Mouse (Mus musculus) lung, postnatal 0 days (tissue): ENCODE data around the gene Cers5. TPM values are rescaled to one million over a fixed set of nuclear protein-coding genes. Genes with fewer than 3 reads are reported as not detected.

Experiments used
- ATAC-seq: fragments of 200-750 bp; cut with Nextera tagmentation; 2 replicates; pipeline ENCODE4 v1.8.0; 2017; ENCODE audit warnings: moderate library complexity
- DNase-seq: peaks from one replicate; pipeline ENCODE4 v3.0.0-alpha.2; 2016; ENCODE audit warnings: low spot score
- H3K27ac ChIP-seq: fragments of 300-500 bp; sonication (generic); 2 replicates; pipeline ENCODE4 v1.5.1; 2014; ENCODE audit warnings: antibody characterized with exemption, mild to moderate bottlenecking, low read length, mixed read lengths
- H3K27me3 ChIP-seq: fragments of 300-500 bp; sonication (generic); replicated peaks from 2 replicates; pipeline ENCODE4 v1.6.1; 2014; ENCODE audit warnings: low read length, mixed read lengths; ENCODE audit not compliant: insufficient read depth
- H3K36me3 ChIP-seq: fragments of 300-500 bp; sonication (generic); 2 replicates; pipeline ENCODE4 v1.6.1; 2014; ENCODE audit warnings: low read length, mixed read lengths; ENCODE audit not compliant: insufficient read depth
- H3K4me1 ChIP-seq: fragments of 300-500 bp; sonication (generic); 2 replicates; pipeline ENCODE4 v1.6.1; 2014; ENCODE audit warnings: antibody characterized with exemption, low read depth, low read length, mixed read lengths; ENCODE audit not compliant: insufficient read depth
- H3K4me2 ChIP-seq: fragments of 300-500 bp; sonication (generic); replicated peaks from 2 replicates; pipeline ENCODE4 v1.6.1; 2014; ENCODE audit warnings: low read depth, mild to moderate bottlenecking, low read length, moderate library complexity, mixed read lengths
- H3K4me3 ChIP-seq: fragments of 300-500 bp; sonication (generic); 2 replicates; pipeline ENCODE4 v1.5.1; 2014; ENCODE audit warnings: low read depth, low read length
- H3K9ac ChIP-seq: fragments of 300-500 bp; sonication (generic); replicated peaks from 2 replicates; pipeline ENCODE4 v1.6.1; 2014; ENCODE audit warnings: low read depth, mild to moderate bottlenecking
- H3K9me3 ChIP-seq: fragments of 300-500 bp; sonication (generic); 2 replicates; pipeline ENCODE4 v1.6.1; 2016; ENCODE audit warnings: low read length, mixed read lengths
- CTCF ChIP-seq: IDR thresholded peaks from 2 replicates; pipeline ENCODE4 v1.5.1; 2016; ENCODE audit warnings: antibody characterized with exemption, mild to moderate bottlenecking
- EP300 ChIP-seq: IDR thresholded peaks from 2 replicates; pipeline ENCODE4 v1.6.1; 2016; ENCODE audit warnings: antibody characterized with exemption, mild to moderate bottlenecking, control low read depth
- WGBS: fragments of 180-500 bp; shearing (Covaris S2); extraction: QIAGEN DNeasy Blood & Tissue Kit; methylation state at CpG from one replicate; pipeline ENCODE4 v1.1.7; 2014; 5-methylcytosine and 5-hydroxymethylcytosine counted together
- polyA plus RNA-seq: library from polyadenylated mRNA; unstranded; fragments of >200 nt; fragmentation: Nextera tagmentation; extraction: Ambion mirVana; gene quantifications from 2 replicates; pipeline ENCODE4 v1.2.1, GENCODE M21; 2015

Cers5 gene
- polyA plus RNA-seq, 1 experiment from 2014 or later = 67.1 TPM

DNA sequence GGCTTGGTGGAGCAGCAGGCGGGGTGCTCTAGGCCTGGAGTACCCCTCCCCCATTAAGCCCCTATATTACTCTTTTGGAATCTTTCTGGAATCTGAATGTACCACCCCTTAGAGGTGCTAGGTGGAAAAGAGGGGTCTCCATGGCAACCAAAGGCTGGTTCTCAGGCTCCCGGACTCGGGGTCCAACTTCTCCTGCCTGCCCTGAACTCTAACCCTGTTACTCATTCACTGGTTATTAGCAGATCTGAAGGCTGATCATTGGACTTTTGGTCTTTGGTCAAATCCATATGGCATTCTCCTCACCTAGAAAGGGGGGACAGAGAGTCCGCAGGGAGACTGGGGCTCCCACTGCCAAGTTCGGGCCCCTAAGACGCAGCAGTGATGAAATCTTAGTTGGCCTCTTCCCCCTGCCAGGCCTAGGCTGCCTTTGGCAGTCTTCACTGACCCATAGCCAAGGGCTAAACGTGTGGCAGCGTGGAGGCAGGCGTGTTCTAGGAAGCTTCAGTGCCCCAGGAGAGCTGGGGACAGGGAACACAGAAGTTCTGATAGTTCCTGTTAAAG lies 54.1 kb downstream of the Cers5 start:
- Histone ChIP-seq H3K4me1 (no peaks in the 10 kb centered on the region), H3K27ac (no peak overlapping the region), H3K4me2 (no peak overlapping the region), H3K9ac (no peak overlapping the region), H3K4me3 (no peak overlapping the region), H3K36me3 (no peaks in the 10 kb centered on the region), H3K9me3 (no peaks in the 10 kb centered on the region), H3K27me3 (no peaks in the 10 kb centered on the region)
- DNase-seq (no peak), ATAC-seq (no peak)
- 78% methylated on average over 9 of the region's 9 CpGs for WGBS
- TF ChIP-seq CTCF (no peak), EP300 (no peak)

DNA sequence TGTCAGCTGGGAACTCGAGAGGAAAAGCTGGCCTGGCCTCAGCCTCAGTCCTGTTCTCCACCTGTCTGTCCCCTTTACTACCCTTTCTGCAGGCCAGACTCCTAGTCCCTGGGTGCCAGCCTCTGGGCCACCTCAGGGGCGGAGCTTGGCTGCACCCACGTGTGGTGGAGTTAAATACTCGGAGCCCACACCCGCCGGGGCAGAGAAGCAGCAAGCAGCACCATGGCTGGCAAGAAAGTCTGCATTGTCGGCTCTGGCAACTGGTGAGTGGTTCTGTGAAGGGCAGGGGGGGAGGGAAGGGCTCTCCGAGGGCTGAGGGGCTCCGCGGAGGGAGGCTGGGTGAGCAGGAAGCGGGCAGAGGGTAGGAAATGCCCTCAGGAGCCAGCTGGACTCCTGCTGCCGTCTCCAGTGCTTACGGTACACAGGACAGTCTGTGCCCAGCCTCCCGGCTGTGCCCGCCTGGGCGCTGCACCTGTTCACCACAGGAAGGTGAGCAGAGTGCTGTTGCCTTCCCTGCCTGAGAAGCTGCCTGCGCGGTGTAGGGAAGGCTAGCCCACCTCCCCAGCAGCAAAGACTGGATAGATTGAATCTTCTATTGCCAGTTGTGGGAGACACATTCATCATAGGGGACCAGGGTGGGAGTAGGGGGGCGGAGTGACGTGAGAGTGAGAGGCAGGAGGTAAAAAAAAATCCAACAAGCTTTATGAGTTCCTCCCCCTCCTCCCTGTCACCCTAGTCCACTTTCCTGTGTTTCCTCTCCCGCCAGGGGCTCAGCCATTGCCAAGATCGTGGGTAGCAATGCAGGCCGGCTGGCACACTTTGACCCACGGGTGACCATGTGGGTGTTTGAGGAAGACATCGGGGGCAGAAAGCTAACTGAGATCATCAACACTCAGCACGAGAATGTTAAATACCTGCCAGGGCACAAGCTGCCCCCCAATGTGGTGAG lies 55.0 kb downstream of the Cers5 start, which contains the start of gene Gpd1:
Gene Gpd1, plus strand, starts transcription at position 130 of the 949 bp plus-strand sequence.
- peak; percentile 69 for ATAC-seq
- H3K9ac ChIP-seq = no peak within 1 kb of the TSS
- H3K4me1 ChIP-seq = no peaks in the 10 kb centered on the region

DNA sequence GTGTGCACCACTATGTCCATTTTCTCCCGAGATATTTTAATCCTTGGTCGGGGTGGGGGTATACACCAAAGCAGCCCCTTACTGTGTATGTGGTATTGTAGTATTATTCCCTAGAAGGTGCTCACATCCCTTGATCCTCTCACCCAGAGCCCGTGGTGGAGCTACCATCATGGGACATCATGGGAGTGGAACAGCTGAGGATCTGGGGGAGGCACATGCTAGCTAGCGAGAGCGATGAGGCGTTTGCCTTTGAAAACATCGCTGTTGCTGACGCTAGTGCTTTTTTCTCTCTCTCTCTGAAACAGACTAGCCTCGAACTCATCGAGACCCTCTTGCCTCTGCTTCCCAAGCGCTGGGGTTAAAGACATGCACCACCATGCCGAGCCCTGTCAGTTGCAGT lies 55.9 kb downstream of the Cers5 start:
- ATAC-seq (no peak), DNase-seq (no peak)
- H3K27me3 ChIP-seq = no peaks in the 10 kb centered on the region
- H3K27ac ChIP-seq = no peak overlapping the region
- no peaks in the 10 kb centered on the region for H3K4me1 ChIP-seq
- TF ChIP-seq CTCF = no peak
- no peak for TF ChIP-seq EP300
- H3K36me3 ChIP-seq = 0 out of 2 replicates have a peak, but pooled peaks cover 5% of the 10 kb centered on the region
- no peak overlapping the region for H3K4me3 ChIP-seq
- H3K9me3 ChIP-seq = no peaks in the 10 kb centered on the region
- H3K9ac ChIP-seq = no peak overlapping the region
- no peak overlapping the region for H3K4me2 ChIP-seq
- WGBS = 88% methylated on average over 11 of the region's 12 CpGs

More for the DNA sequence above, 55.0 kb downstream of the Cers5 start, which contains the start of gene Gpd1:
- peak; percentile 47 for DNase-seq
- Histone ChIP-seq H3K27ac (peak within 1 kb of the TSS; percentile 26), H3K4me3 (0 out of 2 replicates have a peak within 1 kb of the TSS, but pooled peaks have one; percentile 3), H3K36me3 (no peaks in the 10 kb centered on the region), H3K4me2 (peak within 1 kb of the TSS; percentile 45), H3K9me3 (no peaks in the 10 kb centered on the region), H3K27me3 (no peaks in the 10 kb centered on the region)
- TF ChIP-seq EP300 (no peak), CTCF (no peak)
- WGBS = 47% methylated on average over 23 of the region's 26 CpGs

DNA sequence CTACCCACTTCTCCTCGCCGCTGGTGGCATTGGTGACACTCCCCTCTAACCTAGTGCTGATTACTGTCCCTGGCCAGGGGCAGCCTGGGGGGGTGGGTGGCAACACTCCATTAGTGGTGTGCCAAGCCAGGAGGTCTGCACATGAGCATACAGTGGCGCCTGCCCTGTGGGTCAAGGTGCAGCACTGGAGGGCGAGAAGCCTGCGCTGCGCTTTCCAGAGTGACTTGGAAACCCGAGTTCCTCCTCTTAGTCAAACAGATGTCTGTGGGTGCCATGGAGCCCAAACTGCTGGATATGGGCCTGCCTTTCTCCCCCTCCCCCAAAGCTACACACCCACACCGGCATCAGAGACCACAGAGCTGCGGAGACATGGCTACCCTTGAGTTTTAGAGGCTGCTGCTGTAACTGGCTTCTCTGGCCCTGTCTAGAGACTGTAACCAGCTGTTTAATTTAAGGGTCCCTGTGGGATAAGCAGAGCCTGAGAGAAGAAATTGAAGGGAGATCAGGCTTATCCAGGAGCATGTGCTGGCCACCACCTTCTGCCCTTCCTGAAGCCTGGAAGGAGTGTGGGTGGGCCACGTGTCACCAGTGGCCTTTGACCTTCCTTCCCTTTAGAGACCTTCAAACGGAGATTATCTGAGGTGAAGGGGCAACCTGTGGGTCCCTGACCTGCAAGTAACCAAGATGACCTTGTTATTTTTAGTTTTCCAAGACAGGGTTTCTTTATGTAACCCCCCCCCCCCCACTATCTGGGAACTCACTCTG lies 56.5 kb downstream of the Cers5 start:
- TF ChIP-seq CTCF (no peak), EP300 (no peak)
- Histone ChIP-seq H3K27me3 (no peaks in the 10 kb centered on the region), H3K4me1 (no peaks in the 10 kb centered on the region), H3K36me3 (peaks cover 11% of the 10 kb centered on the region), H3K9me3 (no peaks in the 10 kb centered on the region), H3K27ac (no peak overlapping the region), H3K4me2 (no peak overlapping the region), H3K9ac (no peak overlapping the region), H3K4me3 (no peak overlapping the region)
- DNase-seq = no peak
- peak; percentile 2; the same call in 1 of the 2 replicates for ATAC-seq
- 60% methylated on average over 11 of the region's 11 CpGs for WGBS

DNA sequence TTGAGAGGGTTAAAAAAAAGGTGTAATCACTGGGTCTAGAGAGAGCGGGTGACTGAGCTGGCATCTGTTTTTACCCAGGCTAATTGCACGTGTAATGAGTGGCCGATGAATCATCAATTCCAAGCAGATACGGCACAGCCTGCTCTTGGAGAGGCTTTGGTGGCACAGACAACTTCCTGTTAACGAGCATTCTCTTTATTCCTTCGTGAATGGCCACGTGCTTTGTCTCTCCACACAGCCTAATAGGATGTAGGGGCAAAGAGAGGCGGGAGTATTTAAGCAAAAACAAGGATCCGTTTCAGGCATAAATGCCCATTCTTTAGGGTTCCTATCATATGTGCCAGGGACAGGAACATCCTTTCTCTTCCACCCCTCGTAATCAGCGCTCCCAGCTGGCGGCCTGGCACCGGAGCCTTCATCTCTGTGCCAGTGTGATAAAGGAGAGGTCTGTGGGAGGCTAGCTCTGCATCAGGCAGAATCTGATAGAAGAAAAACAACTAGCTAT lies 57.3 kb downstream of the Cers5 start:
- Histone ChIP-seq H3K27ac (no peak overlapping the region), H3K4me3 (no peak overlapping the region), H3K36me3 (peaks cover 18% of the 10 kb centered on the region), H3K27me3 (no peaks in the 10 kb centered on the region), H3K9me3 (no peaks in the 10 kb centered on the region), H3K4me2 (no peak overlapping the region), H3K9ac (no peak overlapping the region), H3K4me1 (no peaks in the 10 kb centered on the region)
- 79% methylated on average over 13 of the region's 13 CpGs for WGBS
- no peak for ATAC-seq
- TF ChIP-seq CTCF = no peak
- DNase-seq = no peak

DNA sequence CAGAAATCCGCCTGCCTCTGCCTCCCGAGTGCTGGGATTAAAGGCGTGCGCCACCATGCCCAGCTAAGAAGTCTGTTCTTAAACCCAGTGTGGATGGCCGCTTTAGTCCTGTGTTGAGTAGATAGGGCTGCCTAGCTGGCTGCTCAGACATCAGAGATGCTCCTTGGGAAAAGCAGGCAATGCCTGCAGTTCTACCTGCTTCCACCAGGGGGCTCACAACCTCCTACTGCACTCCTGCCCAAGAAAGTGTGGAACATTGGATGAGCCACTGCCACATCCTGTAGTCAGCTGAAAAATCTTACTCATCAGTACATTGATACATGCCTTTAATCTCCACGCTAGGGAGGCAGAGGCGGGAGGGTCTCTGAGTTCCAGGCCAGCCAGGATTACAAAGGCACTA lies 57.8 kb downstream of the Cers5 start:
- Histone ChIP-seq H3K9ac (no peak overlapping the region), H3K27ac (no peak overlapping the region), H3K4me3 (no peak overlapping the region), H3K4me1 (no peaks in the 10 kb centered on the region), H3K9me3 (no peaks in the 10 kb centered on the region), H3K27me3 (no peaks in the 10 kb centered on the region), H3K4me2 (no peak overlapping the region), H3K36me3 (peaks cover 21% of the 10 kb centered on the region)
- peak; percentile 89 for DNase-seq
- WGBS = 38% methylated on average over 6 of the region's 7 CpGs
- peak; percentile 98 for TF ChIP-seq CTCF
- TF ChIP-seq EP300 = no peak
- peak; percentile 37 for ATAC-seq
